Mouse (Mus musculus) C2C12 (cell line): Measurements from ENCODE around the gene Ppp1r36. TPM values are rescaled to one million over a fixed set of nuclear protein-coding genes. Genes with fewer than 3 reads are reported as not detected.
"Not testable (repeated sequence)": the region's sequence is repeated elsewhere in the genome, so short reads cannot be mapped to it uniquely, and the experiment has no call there.

Source experiments
- H3K27me3 ChIP-seq: one replicate; pipeline ENCODE4 v1.6.1; 2011; ENCODE audit not compliant: control insufficient read depth, insufficient read depth, insufficient read length
- H3K36me3 ChIP-seq: one replicate; pipeline ENCODE4 v1.6.1; 2011; ENCODE audit not compliant: control insufficient read depth, insufficient read depth
- H3K4me3 ChIP-seq: one replicate; pipeline ENCODE4 v1.5.1; 2011; ENCODE audit warnings: mild to moderate bottlenecking, control low read depth; ENCODE audit not compliant: poor library complexity, insufficient read depth, severe bottlenecking
- H3K79me2 ChIP-seq: one replicate; pipeline ENCODE4 v1.6.1; 2011; ENCODE audit not compliant: control insufficient read depth, insufficient read depth
- H3K79me3 ChIP-seq: one replicate; pipeline ENCODE4 v1.6.1; 2011; ENCODE audit warnings: low read depth, control low read depth
- H3ac ChIP-seq: one replicate; pipeline ENCODE3; 2011; ENCODE audit warnings: low read depth; ENCODE audit not compliant: control insufficient read depth, insufficient read length
- CEBPB ChIP-seq: IDR thresholded peaks from one replicate; pipeline ENCODE4 v1.6.1; 2011; ENCODE audit warnings: low read depth, mild to moderate bottlenecking, control low read depth, moderate library complexity
- CTCF ChIP-seq: IDR thresholded peaks from one replicate; pipeline ENCODE4 v1.5.1; 2011; ENCODE audit not compliant: control insufficient read depth, insufficient read depth, insufficient read length
- FOSL1 ChIP-seq: IDR thresholded peaks from one replicate; pipeline ENCODE4 v1.8.0; 2011; ENCODE audit warnings: mild to moderate bottlenecking, low read length; ENCODE audit not compliant: poor library complexity, insufficient read depth, severe bottlenecking
- MAX ChIP-seq: IDR thresholded peaks from one replicate; pipeline ENCODE4 v1.6.1; 2011; ENCODE audit warnings: mild to moderate bottlenecking, control low read depth
- MYOD1 ChIP-seq: IDR thresholded peaks from one replicate; pipeline ENCODE4 v1.6.1; 2011; ENCODE audit warnings: low read depth; ENCODE audit not compliant: control insufficient read depth, insufficient read length
- MYOG ChIP-seq: IDR thresholded peaks from one replicate; pipeline ENCODE4 v1.6.1; 2011; ENCODE audit not compliant: control insufficient read depth, insufficient read length; ENCODE audit errors: extremely low read depth
- USF1 ChIP-seq: IDR thresholded peaks from one replicate; pipeline ENCODE4 v1.6.1; 2011; ENCODE audit warnings: low read depth, mild to moderate bottlenecking, control low read depth, moderate library complexity
- polyA plus RNA-seq: library from polyadenylated mRNA; unstranded; fragments of >200 nt; fragmentation: generic; extraction: Trizol; gene quantifications from one replicate; pipeline ENCODE4 v1.2.1, GENCODE M21; 2012; ENCODE audit warnings: missing spikeins

Gene Ppp1r36
- polyA plus RNA-seq, 1 experiment: not detected

DNA sequence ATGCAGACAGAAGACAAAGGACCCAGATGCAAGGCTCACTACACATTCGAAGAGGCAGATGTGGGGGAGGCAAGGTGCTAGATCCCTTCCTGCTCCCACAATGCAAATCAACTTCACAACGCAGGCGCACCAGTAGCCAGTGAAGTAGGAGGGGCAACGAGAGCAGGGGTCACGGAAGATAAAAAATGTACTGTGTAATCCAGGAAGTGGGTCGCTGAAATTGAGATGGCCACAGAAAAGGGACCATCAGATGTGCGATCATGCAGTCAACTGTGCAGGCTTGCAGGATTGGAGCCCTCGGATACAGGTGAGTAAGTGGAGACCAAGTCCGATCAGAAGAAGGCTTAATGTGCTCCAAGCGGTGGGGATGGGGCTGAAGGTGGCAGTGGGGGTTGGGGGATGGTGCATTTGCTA lies 27.0 kb downstream of the Ppp1r36 start:
- H3K79me3 ChIP-seq: no peaks in the 10 kb centered on the region
- H3K27me3 ChIP-seq: no peaks in the 10 kb centered on the region
- H3K36me3 ChIP-seq: no peaks in the 10 kb centered on the region
- no peaks in the 10 kb centered on the region for H3K79me2 ChIP-seq
- no peak overlapping the region for H3K4me3 ChIP-seq
- H3ac ChIP-seq: no peak overlapping the region
- TF ChIP-seq MAX: no peak
- no peak for TF ChIP-seq MYOD1
- no peak for TF ChIP-seq USF1
- TF ChIP-seq FOSL1: no peak
- no peak for TF ChIP-seq CTCF
- TF ChIP-seq CEBPB: no peak
- TF ChIP-seq MYOG: no peak

DNA sequence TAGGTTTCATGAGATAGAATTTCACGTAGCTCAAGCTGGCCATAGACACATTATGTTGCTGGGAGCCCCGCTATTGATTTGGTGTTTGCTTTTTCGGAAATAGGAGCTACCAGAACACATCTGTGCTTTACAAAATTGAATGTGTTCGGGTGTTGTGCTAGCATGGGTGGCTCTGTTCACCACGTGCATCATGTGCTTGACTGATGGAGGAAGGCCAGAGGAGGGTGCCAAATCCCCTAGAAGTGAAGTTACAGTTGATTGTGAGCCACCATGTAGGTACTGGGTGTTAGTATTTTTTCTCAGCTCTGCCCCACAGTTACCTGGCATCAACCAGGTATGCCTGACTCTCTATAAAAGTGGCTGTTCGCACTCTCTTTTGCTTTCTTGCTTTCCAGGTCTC lies 27.5 kb downstream of the Ppp1r36 start:
- no peak overlapping the region for H3K4me3 ChIP-seq
- no peak overlapping the region for H3ac ChIP-seq
- H3K27me3 ChIP-seq: no peaks in the 10 kb centered on the region
- H3K79me3 ChIP-seq: no peaks in the 10 kb centered on the region
- H3K79me2 ChIP-seq: no peaks in the 10 kb centered on the region
- TF ChIP-seq CTCF: no peak
- H3K36me3 ChIP-seq: no peaks in the 10 kb centered on the region

DNA sequence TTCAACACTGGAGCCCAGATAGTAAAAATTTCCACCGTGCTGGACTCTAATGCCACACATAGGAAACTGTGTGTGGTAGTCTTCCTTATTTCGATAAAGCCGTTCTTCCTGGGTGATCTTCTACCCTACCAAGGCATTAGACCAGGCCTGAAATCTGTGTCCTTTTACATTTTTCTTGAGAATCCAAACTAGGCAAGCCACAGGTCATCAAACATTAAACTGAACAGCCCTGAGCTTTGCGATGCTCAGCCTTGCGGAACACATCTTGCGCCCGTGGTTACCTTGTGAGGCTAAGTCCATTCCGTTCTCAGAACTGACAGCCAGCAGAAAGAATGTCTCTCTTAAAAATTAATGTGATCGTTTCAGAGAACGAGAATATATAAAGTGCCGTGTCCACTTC lies 28.9 kb downstream of the Ppp1r36 start:
- H3K79me3 ChIP-seq: no peaks in the 10 kb centered on the region
- no peaks in the 10 kb centered on the region for H3K79me2 ChIP-seq
- H3K36me3 ChIP-seq: no peaks in the 10 kb centered on the region
- no peaks in the 10 kb centered on the region for H3K27me3 ChIP-seq
- no peak overlapping the region for H3K4me3 ChIP-seq
- no peak overlapping the region for H3ac ChIP-seq
- no peak for TF ChIP-seq MYOD1
- TF ChIP-seq MAX: no peak
- no peak for TF ChIP-seq MYOG
- no peak for TF ChIP-seq USF1
- no peak for TF ChIP-seq FOSL1
- TF ChIP-seq CTCF: no peak
- no peak for TF ChIP-seq CEBPB

DNA sequence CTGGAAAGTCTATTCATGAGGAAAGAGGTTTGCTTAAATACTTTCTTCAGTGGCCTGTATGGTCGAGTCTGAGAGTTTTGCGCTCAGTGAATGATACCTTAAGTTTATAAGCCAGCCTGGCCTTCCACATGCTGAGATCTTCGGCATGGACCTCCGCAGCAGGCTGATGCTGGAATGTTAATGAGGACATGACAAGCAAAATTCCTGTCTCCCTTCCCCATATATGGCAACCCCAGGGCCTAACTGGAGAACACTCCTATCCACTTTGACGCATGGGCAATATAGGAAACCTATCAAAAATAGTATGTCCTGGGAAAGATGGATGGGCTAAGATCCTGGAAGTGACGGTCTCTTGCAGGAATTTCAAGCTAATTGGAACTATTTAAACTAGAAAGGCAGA lies 30.8 kb downstream of the Ppp1r36 start:
- Histone ChIP-seq H3K27me3 (no peaks in the 10 kb centered on the region), H3K79me2 (no peaks in the 10 kb centered on the region), H3K4me3 (no peak overlapping the region), H3K79me3 (no peaks in the 10 kb centered on the region), H3ac (no peak overlapping the region), H3K36me3 (no peaks in the 10 kb centered on the region)
- TF ChIP-seq CEBPB (no peak), USF1 (no peak), MYOD1 (no peak), MYOG (no peak), MAX (no peak), FOSL1 (no peak), CTCF (no peak)

DNA sequence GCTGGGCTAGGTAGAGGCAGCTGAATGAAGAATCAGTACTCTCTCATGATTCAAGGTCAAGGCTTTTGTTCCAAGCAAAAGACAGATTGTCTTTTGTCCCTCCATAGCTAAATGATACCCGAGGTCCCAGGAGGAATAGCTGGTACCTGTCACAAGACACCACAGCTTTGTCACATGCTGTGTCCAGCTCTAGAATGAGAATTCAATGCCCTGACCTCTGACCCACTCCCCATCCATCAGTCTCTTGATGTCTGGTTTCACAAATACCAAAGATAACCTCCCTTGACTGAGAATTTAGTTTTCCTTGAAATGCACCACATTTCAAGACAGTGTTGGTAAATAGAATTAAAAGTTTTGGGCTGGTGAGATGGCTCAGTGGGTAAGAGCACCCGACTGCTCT lies 34.9 kb downstream of the Ppp1r36 start:
- no peaks in the 10 kb centered on the region for H3K27me3 ChIP-seq
- no peak overlapping the region for H3K4me3 ChIP-seq
- H3ac ChIP-seq: no peak overlapping the region
- no peaks in the 10 kb centered on the region for H3K36me3 ChIP-seq
- TF ChIP-seq CTCF: no peak
- no peak for TF ChIP-seq CEBPB
- no peak for TF ChIP-seq USF1
- TF ChIP-seq MYOD1: no peak
- no peaks in the 10 kb centered on the region for H3K79me3 ChIP-seq
- no peaks in the 10 kb centered on the region for H3K79me2 ChIP-seq

DNA sequence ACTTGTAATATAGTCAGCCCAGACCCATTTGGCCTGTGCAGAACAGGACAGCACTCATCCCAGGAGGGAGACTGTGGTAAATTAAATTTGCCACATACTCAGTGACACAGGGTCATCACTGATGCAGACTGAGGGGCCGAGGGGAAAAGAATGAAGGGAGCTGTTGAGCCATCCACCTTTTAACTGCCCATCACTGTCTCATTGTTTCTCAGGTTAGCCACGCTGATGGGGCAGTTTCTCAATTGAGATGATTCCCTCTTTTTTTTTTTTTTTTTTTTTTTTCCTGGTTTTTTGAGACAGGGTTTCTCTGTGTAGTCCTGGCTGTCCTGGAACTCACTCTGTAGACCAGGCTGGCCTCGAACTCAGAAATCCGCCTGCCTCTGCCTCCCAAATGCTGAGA lies 41.1 kb downstream of the Ppp1r36 start:
- H3K27me3 ChIP-seq, H3K36me3 ChIP-seq, H3K79me2 ChIP-seq, H3K79me3 ChIP-seq, H3ac ChIP-seq, H3K4me3 ChIP-seq: not testable (repeated sequence)

DNA sequence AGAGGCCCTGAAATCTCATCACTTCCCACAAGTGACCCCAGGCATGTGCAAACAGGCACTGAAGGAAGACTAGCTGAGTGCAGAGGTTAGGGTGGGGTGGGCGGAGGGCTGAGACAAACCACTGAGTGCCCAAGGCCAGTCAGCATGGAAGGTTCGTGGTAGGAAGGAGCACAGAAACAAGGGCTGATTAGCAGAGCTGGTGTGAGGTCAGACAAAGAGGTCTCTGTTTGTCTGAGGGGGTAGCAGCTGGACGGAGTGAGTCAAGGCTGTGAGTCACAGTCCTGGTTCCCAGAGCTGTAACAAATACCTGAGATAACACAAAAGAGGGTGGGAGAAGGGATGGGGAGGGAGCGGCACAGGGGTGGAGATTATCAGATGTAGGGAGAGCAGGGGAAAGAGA lies 41.7 kb downstream of the Ppp1r36 start:
- Histone ChIP-seq H3K79me2 (no peaks in the 10 kb centered on the region), H3K36me3 (no peaks in the 10 kb centered on the region), H3K27me3 (no peaks in the 10 kb centered on the region), H3K4me3 (no peak overlapping the region), H3K79me3 (no peaks in the 10 kb centered on the region), H3ac (no peak overlapping the region)
- TF ChIP-seq CTCF (no peak), USF1 (peak; percentile 7), MYOD1 (peak; percentile 95), FOSL1 (peak; percentile 79), CEBPB (no peak), MAX (peak; percentile 70), MYOG (no peak)
